Mouse (Mus musculus) MEL (cell line): Measurements from ENCODE around the gene Cacna1c. TPM values are rescaled to one million over a fixed set of nuclear protein-coding genes. Genes with fewer than 3 reads are reported as not detected.

Experiments
- DNase-seq: peaks from one replicate; pipeline ENCODE4 v3.0.0; 2011; ENCODE audit warnings: low read depth, low spot score
- H3K27ac ChIP-seq: 2 replicates; pipeline ENCODE4 v1.5.1; 2012; ENCODE audit warnings: low read depth, mild to moderate bottlenecking, control low read depth, low read length, moderate library complexity; ENCODE audit not compliant: control insufficient read depth
- H3K27me3 ChIP-seq, 2 experiments: fragments of 150-350 bp in 1 of 2; sonication (generic) in 1 of 2; 2 replicates each; pipeline ENCODE4 v1.6.1; 2012; ENCODE audit warnings: low read length in 2 of 2, mild to moderate bottlenecking in 2 of 2, improper control_type of control experiment in 1 of 2, moderate library complexity in 1 of 2; ENCODE audit not compliant: insufficient read depth in 2 of 2, control insufficient read depth in 1 of 2
- H3K36me3 ChIP-seq, 2 experiments: 2 replicates each; pipeline ENCODE4 v1.6.1; 2012 to 2014; ENCODE audit warnings: low read length in 2 of 2, improper control_type of control experiment in 1 of 2, inconsistent platforms in 1 of 2, mild to moderate bottlenecking in 1 of 2; ENCODE audit not compliant: insufficient read depth in 2 of 2, control insufficient read depth in 1 of 2
- H3K4me1 ChIP-seq, 2 experiments: fragments of 150-350 bp in 1 of 2; sonication (generic) in 1 of 2; 2 replicates each; pipeline ENCODE4 v1.6.1; 2012; ENCODE audit warnings: low read length in 2 of 2, improper control_type of control experiment in 1 of 2, mild to moderate bottlenecking in 1 of 2; ENCODE audit not compliant: insufficient read depth in 2 of 2, control insufficient read depth in 1 of 2
- H3K4me3 ChIP-seq, 2 experiments: fragments of 150-350 bp in 1 of 2; sonication (generic) in 1 of 2; 2 replicates each; pipeline ENCODE4 v1.5.1; 2012; ENCODE audit warnings: low read depth in 2 of 2, low read length in 2 of 2, mild to moderate bottlenecking in 2 of 2, moderate library complexity in 2 of 2, control low read depth in 1 of 2, improper control_type of control experiment in 1 of 2; ENCODE audit not compliant: control insufficient read depth in 1 of 2, insufficient read depth in 1 of 2
- H3K79me2 ChIP-seq: 2 replicates; pipeline ENCODE4 v1.6.1; 2012; ENCODE audit warnings: mild to moderate bottlenecking, low read length, moderate library complexity; ENCODE audit not compliant: control insufficient read depth, poor library complexity, insufficient read depth
- H3K9ac ChIP-seq: 2 replicates; pipeline ENCODE4 v1.6.1; 2012; ENCODE audit warnings: low read depth, mild to moderate bottlenecking, control low read depth, low read length, moderate library complexity; ENCODE audit not compliant: control insufficient read depth, poor library complexity, severe bottlenecking
- H3K9me3 ChIP-seq: fragments of 150-350 bp; sonication (generic); replicated peaks from 2 replicates; pipeline ENCODE4 v1.6.1; 2012; ENCODE audit warnings: mild to moderate bottlenecking, low read length, improper control_type of control experiment, moderate library complexity; ENCODE audit not compliant: insufficient read depth
- CHD1 ChIP-seq: IDR thresholded peaks from 2 replicates; pipeline ENCODE4 v1.6.1; 2012; ENCODE audit warnings: low read depth, mild to moderate bottlenecking, inconsistent platforms, low read length, improper control_type of control experiment
- CHD2 ChIP-seq: IDR thresholded peaks from 2 replicates; pipeline ENCODE4 v1.6.1; 2011; ENCODE audit warnings: low read length, improper control_type of control experiment
- E2F4 ChIP-seq: IDR thresholded peaks from 2 replicates; pipeline ENCODE4 v1.6.1; 2011; ENCODE audit warnings: low read depth, low read length, improper control_type of control experiment, borderline replicate concordance
- ETS1 ChIP-seq: IDR thresholded peaks from 2 replicates; pipeline ENCODE4 v1.6.1; 2012; ENCODE audit warnings: low read depth, mild to moderate bottlenecking, inconsistent platforms, low read length, improper control_type of control experiment, moderate library complexity
- GABPA ChIP-seq: IDR thresholded peaks from 2 replicates; pipeline ENCODE4 v1.6.1; 2012; ENCODE audit warnings: low read depth, mild to moderate bottlenecking, inconsistent platforms, low read length, improper control_type of control experiment, moderate library complexity
- GATA1 ChIP-seq: IDR thresholded peaks from 2 replicates; pipeline ENCODE4 v1.6.1; 2011; ENCODE audit warnings: low read depth, low read length, improper control_type of control experiment
- MAFK ChIP-seq: IDR thresholded peaks from 2 replicates; pipeline ENCODE4 v1.6.1; 2011; ENCODE audit warnings: low read depth, mild to moderate bottlenecking, low read length, improper control_type of control experiment, borderline replicate concordance
- MAX ChIP-seq: IDR thresholded peaks from 2 replicates; pipeline ENCODE4 v1.6.1; 2011; ENCODE audit warnings: low read length, improper control_type of control experiment
- MAZ ChIP-seq: IDR thresholded peaks from 2 replicates; pipeline ENCODE4 v1.6.1; 2012; ENCODE audit warnings: low read depth, mild to moderate bottlenecking, inconsistent platforms, low read length, improper control_type of control experiment
- MEF2A ChIP-seq: IDR thresholded peaks from 2 replicates; pipeline ENCODE4 v1.6.1; 2014; ENCODE audit warnings: low read depth, mild to moderate bottlenecking, inconsistent platforms, low read length, improper control_type of control experiment; ENCODE audit not compliant: poor library complexity, insufficient replicate concordance, severe bottlenecking; ENCODE audit errors: extremely low read depth
- NELFE ChIP-seq: IDR thresholded peaks from 2 replicates; pipeline ENCODE4 v1.6.1; 2011; ENCODE audit warnings: low read depth, low read length, improper control_type of control experiment
- POLR2AphosphoS5 ChIP-seq: IDR thresholded peaks from 2 replicates; pipeline ENCODE4 v1.6.1; 2012; ENCODE audit warnings: low read depth, borderline replicate concordance, mild to moderate bottlenecking, inconsistent platforms, low read length, moderate library complexity, mixed read lengths
- RCOR1 ChIP-seq: IDR thresholded peaks from 2 replicates; pipeline ENCODE4 v1.6.1; 2012; ENCODE audit warnings: low read depth, mild to moderate bottlenecking, inconsistent platforms, low read length, improper control_type of control experiment
- SIN3A ChIP-seq: IDR thresholded peaks from 2 replicates; pipeline ENCODE4 v1.6.1; 2012; ENCODE audit warnings: low read length, improper control_type of control experiment, inconsistent platforms
- TAL1 ChIP-seq: IDR thresholded peaks from 2 replicates; pipeline ENCODE4 v1.6.1; 2012; ENCODE audit warnings: mild to moderate bottlenecking, inconsistent platforms, low read length, moderate library complexity, mixed read lengths
- USF2 ChIP-seq, 2 experiments: IDR thresholded peaks; 2 replicates each; pipeline ENCODE4 v1.6.1; 2011 to 2012; ENCODE audit warnings: improper control_type of control experiment in 2 of 2, low read length in 2 of 2, borderline replicate concordance in 1 of 2, inconsistent platforms in 1 of 2, low read depth in 1 of 2, mild to moderate bottlenecking in 1 of 2; ENCODE audit not compliant: insufficient read depth in 1 of 2
- ZKSCAN1 ChIP-seq: IDR thresholded peaks from 2 replicates; pipeline ENCODE4 v1.6.1; 2012; ENCODE audit warnings: low read depth, mild to moderate bottlenecking, inconsistent platforms, low read length, improper control_type of control experiment, moderate library complexity
- polyA plus RNA-seq, 2 experiments: library from polyadenylated mRNA; stranded (reverse) in 1 of 2; unstranded in 1 of 2; fragments of >175 nt in 1 of 2; fragments of >200 nt in 1 of 2; gene quantifications; 2 replicates each; pipeline versions ENCODE4 v1.2.1 to v1.2.4; 2012; ENCODE audit warnings: low replicate concordance in 2 of 2, low read depth in 1 of 2; ENCODE audit not compliant: insufficient read length in 2 of 2, insufficient read depth in 1 of 2, missing spikeins in 1 of 2
- total RNA-seq: library from RNA; depleted of rRNA; stranded (reverse); fragments of 300-350 nt; gene quantifications from 2 replicates; pipeline ENCODE4 v1.2.3, GENCODE M21; 2012

Gene Cacna1c
- total and polyA plus RNA-seq, 3 experiments, result 3.4 to 4.4 TPM; not detected in 1

DNA sequence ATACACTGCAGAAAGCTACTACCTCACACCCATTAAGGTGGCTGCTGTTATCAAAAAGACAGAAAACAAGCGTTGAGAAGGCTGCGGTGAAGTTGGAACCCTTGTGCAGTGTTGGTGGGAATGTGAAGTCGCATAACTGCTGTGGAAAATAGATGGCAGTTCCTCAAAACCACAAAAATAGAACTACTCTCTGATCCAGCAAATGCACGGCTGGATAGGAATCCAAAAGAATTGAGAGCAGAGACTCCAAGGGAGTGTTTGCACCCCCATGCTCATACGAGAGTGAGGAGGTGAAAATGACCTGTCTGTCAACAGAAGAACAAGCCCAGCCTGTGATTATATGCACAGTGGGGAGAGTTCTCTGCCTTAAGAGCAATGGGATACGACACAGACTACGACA, 123.4 kb downstream of the Cacna1c start:
- H3K79me2 ChIP-seq, result no peaks in the 10 kb centered on the region
- peaks cover 3 to 6% of the 10 kb centered on the region in 2 experiments; a peak in 3 of 4 replicates for H3K27me3 ChIP-seq
- no peaks in the 10 kb centered on the region for H3K4me1 ChIP-seq
- no peaks in the 10 kb centered on the region for H3K9me3 ChIP-seq
- no peak overlapping the region for H3K27ac ChIP-seq
- H3K9ac ChIP-seq, result no peak overlapping the region
- no peak for DNase-seq
- TF ChIP-seq MAZ (no peak), E2F4 (no peak), MAFK (no peak)
- no peak overlapping the region for H3K4me3 ChIP-seq
- H3K36me3 ChIP-seq, result no peaks in the 10 kb centered on the region

DNA sequence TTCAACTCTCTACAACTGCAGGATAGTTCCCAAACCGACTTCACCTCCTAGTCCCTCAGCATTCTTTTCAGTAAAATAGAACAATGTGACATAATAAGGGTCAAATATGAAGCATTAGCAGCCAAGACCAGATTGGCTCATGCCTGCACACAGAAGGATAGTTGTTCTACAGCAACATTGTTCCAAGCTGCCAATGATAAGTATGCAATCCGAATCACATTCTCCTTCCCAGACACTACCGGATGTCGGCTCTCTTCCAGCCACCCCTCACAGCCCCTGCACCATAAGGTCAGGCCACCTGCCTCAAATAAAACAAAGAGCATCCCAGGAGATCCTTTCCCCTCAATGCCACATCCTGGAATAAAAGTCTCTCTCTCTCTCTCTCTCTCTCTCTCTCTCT, 125.4 kb downstream of the Cacna1c start:
- Histone ChIP-seq H3K4me3 (no peak overlapping the region), H3K27me3 (peaks cover 3 to 9% of the 10 kb centered on the region in 2 experiments; a peak in 3 of 4 replicates), H3K27ac (no peak overlapping the region), H3K9ac (no peak overlapping the region), H3K79me2 (no peaks in the 10 kb centered on the region), H3K9me3 (no peaks in the 10 kb centered on the region), H3K4me1 (no peaks in the 10 kb centered on the region), H3K36me3 (no peaks in the 10 kb centered on the region)
- no peak for DNase-seq
- no peak for TF ChIP-seq GABPA
- no peak for TF ChIP-seq NELFE
- no peak for TF ChIP-seq SIN3A
- TF ChIP-seq CHD1, result no peak
- no peak for TF ChIP-seq ETS1
- no peak for TF ChIP-seq RCOR1
- TF ChIP-seq MEF2A, result no peak
- no peak for TF ChIP-seq USF2 (IDR thresholded peaks at IDR 0.05; ENCODE audit: borderline replicate concordance in 1 of 2, insufficient read depth in 1 of 2, low read depth in 1 of 2, low read length in 2 of 2)
- no peak for TF ChIP-seq MAX
- TF ChIP-seq TAL1, result no peak
- no peak for TF ChIP-seq ZKSCAN1
- no peak for TF ChIP-seq POLR2AphosphoS5
- TF ChIP-seq CHD2, result no peak
- no peak for TF ChIP-seq GATA1
